Mouse (Mus musculus) urinary bladder, postnatal 10 days (tissue): Measurements from ENCODE around the gene Barx2.

Experiments
- DNase-seq: peaks from one replicate; pipeline ENCODE4 v3.0.0; 2022; ENCODE audit warnings: low spot score

Gene Barx2

DNA sequence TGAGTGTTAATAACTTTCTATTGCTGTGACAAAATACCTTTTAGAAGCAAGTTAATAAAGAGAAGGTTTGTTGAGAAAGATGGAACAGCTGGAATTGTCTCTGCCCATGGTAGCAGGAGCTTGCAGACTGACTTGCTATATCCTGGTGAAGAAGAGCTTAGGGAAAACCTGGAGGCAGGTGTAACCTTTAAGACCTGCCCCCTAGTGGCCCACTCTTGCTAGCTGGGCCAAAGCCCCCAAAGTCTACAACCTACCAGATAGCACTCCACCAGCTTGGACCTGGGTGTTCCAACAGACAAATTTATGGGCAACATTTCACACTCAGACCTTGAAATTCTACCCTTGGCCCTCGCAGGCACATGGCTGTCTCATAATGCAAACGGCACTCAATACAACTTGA lies 104.5 kb downstream of the Barx2 start:
- no peak for DNase-seq

DNA sequence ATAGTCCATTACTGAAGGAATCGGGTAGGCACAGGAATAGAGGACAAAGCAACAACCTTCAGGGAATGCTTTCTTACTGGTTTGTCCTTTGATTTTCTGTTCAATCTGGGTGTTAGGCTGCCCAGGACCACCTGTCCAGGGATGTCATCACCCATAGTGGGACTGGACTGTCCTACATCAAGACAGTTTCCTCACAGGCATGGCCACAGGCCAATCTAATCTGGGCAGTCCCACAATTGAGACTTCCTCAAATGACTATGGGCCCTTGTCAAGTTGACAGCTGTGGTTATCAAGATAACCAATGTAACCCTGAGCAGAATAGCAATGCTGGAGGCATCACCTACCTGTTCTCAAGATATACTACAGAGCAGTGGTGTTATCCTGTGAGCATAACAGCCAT lies 110.6 kb downstream of the Barx2 start:
- DNase-seq: no peak
